Mouse (Mus musculus): ENCODE measurements around the gene Creld2.

DNA sequence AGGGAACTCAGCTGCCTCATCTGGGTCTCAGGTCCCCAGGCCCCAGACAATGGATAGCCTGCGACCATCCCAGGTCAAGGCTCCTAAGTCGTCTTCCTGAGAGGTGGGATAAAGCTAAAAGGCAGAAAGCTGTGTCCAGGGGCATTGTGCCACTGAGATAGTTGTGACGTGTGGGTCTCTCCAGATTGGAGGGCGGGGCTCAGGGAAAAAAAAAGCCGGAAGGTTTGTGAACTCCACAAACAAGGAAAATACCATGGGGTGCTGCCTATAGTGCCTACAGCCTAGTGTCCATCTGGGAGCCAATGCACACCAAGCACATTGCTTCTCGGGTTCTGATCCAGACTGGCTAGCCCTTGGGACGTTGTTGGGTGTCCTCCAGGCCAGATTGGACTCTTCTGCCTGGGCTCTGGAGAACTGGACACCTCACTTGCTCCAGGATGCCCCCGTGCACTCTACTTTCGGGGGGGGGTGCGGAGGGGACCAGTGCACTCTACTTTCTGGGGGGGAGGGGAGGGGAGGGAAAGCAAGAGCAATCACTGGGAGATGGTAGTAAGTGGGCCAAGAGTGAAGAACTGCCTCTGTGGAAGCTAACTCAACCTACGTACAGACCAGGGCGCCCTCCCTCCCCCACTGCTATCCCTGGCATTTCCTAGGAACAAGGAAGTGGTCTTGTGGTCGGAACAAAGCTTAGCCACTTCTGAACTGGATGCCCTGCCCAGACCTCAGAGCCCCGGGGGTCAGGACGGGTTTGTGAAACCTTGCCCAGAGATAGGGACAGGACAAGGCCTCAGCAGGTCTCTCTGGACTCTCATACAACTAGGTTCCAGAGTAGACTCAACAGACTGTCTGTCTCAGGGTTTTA, 35.8 kb downstream of the Creld2 start:
- TF ChIP-seq POLR2A (IDR thresholded peaks at IDR 0.05; ENCODE audit: low read depth, low read length) (no peak), CTCF (IDR thresholded peaks at IDR 0.05; ENCODE audit: extremely low read depth, insufficient read depth, insufficient read length, insufficient replicate concordance) (no peak)

Measured in spleen, adult 2 months (tissue).